18 mouse cellular contexts compared by ENCODE assay signal in the genomic region with DNA sequence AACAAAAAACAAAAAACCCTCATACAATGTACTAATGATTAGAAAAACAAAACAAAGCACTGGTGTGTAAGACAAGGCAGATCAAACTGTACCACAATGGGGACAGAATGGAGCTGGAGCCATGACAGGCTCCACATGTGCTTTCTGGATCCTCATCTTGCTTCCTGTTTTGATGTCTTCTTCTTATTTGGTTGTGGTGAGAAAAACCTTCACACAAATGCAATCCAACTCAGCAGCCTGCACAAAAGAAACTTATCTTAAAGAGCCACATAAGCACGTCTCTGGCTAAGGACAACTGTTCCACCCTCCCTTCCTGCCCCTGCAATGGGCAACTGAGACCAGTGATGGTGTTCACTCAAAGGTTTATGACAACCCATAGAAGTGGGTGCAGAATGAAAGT.
"Had no signal": no experiment of that assay in that cellular context is flagged by ENCODE, and none has a peak within 500 bp of the region (broad histone marks: within the 10 kb centered on the region; RNA-seq: fewer than 3 reads in every experiment).

No protein-coding gene starts in this region.

- H3K9ac ChIP-seq: liver, embryonic 14.5 days; lung, embryonic 14.5 days; midbrain, embryonic 13.5 days; midbrain, embryonic 15.5 days; neural tube, embryonic 13.5 days; neural tube, embryonic 15.5 days had no signal

- H3K4me3 ChIP-seq: midbrain, embryonic 13.5 days; midbrain, embryonic 15.5 days; neural tube, embryonic 13.5 days; neural tube, embryonic 15.5 days had no signal

- H3K4me2 ChIP-seq: lung, embryonic 14.5 days; midbrain, embryonic 11.5 days; midbrain, embryonic 13.5 days; midbrain, embryonic 15.5 days; neural tube, embryonic 13.5 days; neural tube, embryonic 15.5 days had no signal

- ATAC-seq: midbrain, embryonic 13.5 days; midbrain, embryonic 15.5 days had no signal

- H3K27me3 ChIP-seq: midbrain, embryonic 13.5 days; midbrain, embryonic 15.5 days; neural tube, embryonic 13.5 days; neural tube, embryonic 15.5 days had no signal

- DNase-seq: lung, adult 18-20 months; lung, embryonic 14.5 days; lung, postnatal 10 days; lung, postnatal 4 days; retina, postnatal 1 day; right cerebral cortex, adult 18-20 months; right cerebral cortex, postnatal 25 days; right cerebral cortex, postnatal 4 days; spleen, adult 18-20 months; thymus, adult 2 months; thymus, postnatal 25 days; thymus, postnatal 4 days had no signal

- H3K4me1 ChIP-seq: midbrain, embryonic 13.5 days; midbrain, embryonic 15.5 days; neural tube, embryonic 13.5 days; neural tube, embryonic 15.5 days had no signal

- H3K9me3 ChIP-seq: midbrain, embryonic 13.5 days; midbrain, embryonic 15.5 days; neural tube, embryonic 13.5 days; neural tube, embryonic 15.5 days had no signal

- H3K36me3 ChIP-seq: midbrain, embryonic 13.5 days; midbrain, embryonic 15.5 days; neural tube, embryonic 13.5 days; neural tube, embryonic 15.5 days had no signal

- H3K27ac ChIP-seq: liver, embryonic 14.5 days; midbrain, embryonic 13.5 days; midbrain, embryonic 15.5 days; neural tube, embryonic 13.5 days; neural tube, embryonic 15.5 days had no signal
